8 mouse cellular contexts compared by ENCODE assay signal in the genomic region with DNA sequence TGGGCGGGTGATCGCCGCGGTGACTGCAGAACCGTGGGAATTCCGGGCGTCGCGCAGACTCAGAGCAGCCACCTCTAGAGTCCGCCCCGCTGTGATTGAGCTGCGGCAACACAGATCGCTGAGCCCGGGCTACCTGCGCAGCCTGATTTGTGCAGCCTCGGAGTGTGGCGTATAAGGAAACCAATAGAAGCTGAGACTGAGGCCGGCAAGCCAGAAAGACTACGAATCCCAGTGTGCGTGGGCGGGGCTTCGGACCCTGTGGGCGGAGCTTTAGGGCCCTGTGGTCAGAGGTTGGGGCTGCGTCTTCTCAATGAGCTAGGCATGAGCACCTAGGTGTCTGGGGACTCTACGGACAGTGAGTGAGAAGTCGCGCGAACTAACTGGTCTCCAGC. TPM values are rescaled to one million over a fixed set of nuclear protein-coding genes. Genes with fewer than 3 reads are reported as not detected.
DNase-seq lines count a peak whose midpoint lies in the region; ATAC-seq lines count a peak whose summit lies in the region.

TSS of gene Lgmn (minus strand) at position 182 of the 392 bp plus-strand sequence.

- H3K4me3 ChIP-seq in hindbrain, embryonic 11.5 days (ENCODE audit: low read depth, low read length): peak within 1 kb of the TSS; percentile 62

- ATAC-seq in hindbrain, embryonic 11.5 days (ENCODE audit: low FRiP score): peak; percentile 100

- WGBS in hindbrain, embryonic 11.5 days: under 1% methylated on average over 28 of the region's 28 CpGs

- peak within 1 kb of the TSS; percentile 62 for H3K9ac ChIP-seq in hindbrain, embryonic 11.5 days (ENCODE audit: low read depth, low read length)

- peak within 1 kb of the TSS; percentile 60 for H3K4me2 ChIP-seq in hindbrain, embryonic 11.5 days (replicated peaks; ENCODE audit: low read depth, low read length)

- DNase-seq in MN1 (ENCODE audit: low spot score): peak; percentile 97
- DNase-seq in cerebellum, adult 9-10 months: peak; percentile 100
- DNase-seq in frontal cortex, adult 2 months (ENCODE audit: extremely low spot score in 1 of 2, low spot score in 1 of 2): peak; percentile 98 to 100
- DNase-seq in hindbrain, embryonic 11.5 days (ENCODE audit: low spot score): peak; percentile 98
- DNase-seq in layer of hippocampus, postnatal 10 days (ENCODE audit: low spot score in 2 of 2): peak; percentile 98 to 99
- DNase-seq in lung, postnatal 10 days: peak; percentile 99
- peak; percentile 96 for DNase-seq in ovary, postnatal 36 days (ENCODE audit: low spot score)
- peak; percentile 95 for DNase-seq in thymus, postnatal 25 days

- H3K4me1 ChIP-seq in hindbrain, embryonic 11.5 days (replicated peaks; ENCODE audit: control insufficient read depth, insufficient read depth, low read length): no peaks in the 10 kb centered on the region

- H3K27ac ChIP-seq in hindbrain, embryonic 11.5 days (ENCODE audit: low read depth, low read length): peak within 1 kb of the TSS; percentile 42; the same call in 1 of the 2 replicates

- H3K36me3 ChIP-seq in hindbrain, embryonic 11.5 days (ENCODE audit: control insufficient read depth, insufficient read depth, low read length): no peaks in the 10 kb centered on the region

- H3K9me3 ChIP-seq in hindbrain, embryonic 11.5 days (ENCODE audit: control insufficient read depth, low read length): no peaks in the 10 kb centered on the region

- no peaks in the 10 kb centered on the region for H3K27me3 ChIP-seq in hindbrain, embryonic 11.5 days (ENCODE audit: control insufficient read depth, insufficient read depth, low read length)

RNA-seq across cellular contexts. Expression of gene Lgmn, which starts in this region (rescaled TPM):
- 110 and 121 TPM in 2 replicates for polyA plus RNA-seq in frontal cortex, adult 2 months (2012; rRNA removed)
- 65.4 and 69.6 TPM in 2 replicates for polyA plus RNA-seq in hindbrain, embryonic 11.5 days (2014; fragmentation: Nextera tagmentation; extraction: Ambion mirVana)
- total RNA-seq in layer of hippocampus, postnatal 10 days (2021): 100 to 1,000 TPM; 108 to 121 TPM

Comparison
In these comparisons a context has a peak if more than half of its experiments do, and no peak if none do; other contexts are left out.
1. Peak in every context shown above with its lines: DNase-seq, ATAC-seq, H3K4me3 ChIP-seq and H3K27ac ChIP-seq.